14 mouse cellular contexts compared by ENCODE assay signal in the genomic region with DNA sequence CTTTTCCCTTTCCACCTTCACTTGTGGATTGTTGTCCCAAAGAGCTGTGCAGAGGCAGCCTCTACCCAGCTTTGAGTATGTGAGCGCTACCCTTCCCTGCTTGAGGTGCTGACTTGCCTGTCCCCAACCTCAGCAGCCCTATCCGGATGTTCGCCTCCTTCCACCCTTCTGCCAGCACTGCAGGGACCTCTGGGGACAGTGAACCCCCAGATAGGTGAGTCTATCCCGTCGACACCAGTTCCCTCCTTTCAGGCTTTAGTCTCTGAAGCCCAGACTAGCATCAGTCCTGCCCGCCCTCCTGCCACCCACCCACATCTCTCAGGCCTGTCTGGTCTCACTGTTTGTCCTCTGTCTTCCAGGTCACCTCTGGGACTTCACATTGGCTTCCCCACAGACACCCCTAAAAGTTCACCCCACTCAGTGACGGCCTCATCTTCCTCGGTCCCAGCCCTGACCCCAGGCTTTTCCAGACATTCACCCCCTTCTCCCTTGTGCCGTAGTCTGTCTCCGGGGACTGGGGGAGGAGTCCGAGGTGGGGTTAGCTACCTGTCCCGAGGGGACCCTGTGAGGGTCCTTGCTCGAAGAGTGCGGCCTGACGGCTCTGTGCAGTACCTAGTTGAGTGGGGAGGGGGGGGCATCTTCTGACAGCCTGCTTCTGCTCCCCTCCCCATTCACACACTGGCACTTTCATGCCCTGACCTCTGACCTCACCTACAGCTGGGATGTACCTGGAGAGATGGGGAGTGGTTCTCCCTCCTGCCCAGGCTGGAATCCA. TPM values are rescaled to one million over a fixed set of nuclear protein-coding genes. Genes with fewer than 3 reads are reported as not detected.
DNase-seq lines count a peak whose midpoint lies in the region; ATAC-seq and TF ChIP-seq lines count a peak whose summit lies in the region.
"Had no signal": no experiment of that assay in that cellular context is flagged by ENCODE, and none has a peak within 500 bp of the region (broad histone marks: within the 10 kb centered on the region; RNA-seq: fewer than 3 reads in every experiment).

No protein-coding gene starts in this region.

- H3K4me2 ChIP-seq in forebrain, embryonic 13.5 days = peak overlapping the region; percentile 3; the same call in 1 of the 2 replicates
- H3K4me2 ChIP-seq in forebrain, embryonic 16.5 days (ENCODE audit: low read length) = no peak overlapping the region
- H3K4me2 ChIP-seq in liver, embryonic 11.5 days = peak overlapping the region; percentile 98; the same call in 1 of the 2 replicates
- H3K4me2 ChIP-seq in intestine, postnatal 0 days (replicated peaks; ENCODE audit: low read depth) = peak overlapping the region; percentile 93; the same call in 1 of the 2 replicates

- TF ChIP-seq CTCF in E14TG2a.4 (conservative IDR thresholded peaks at IDR 0.05; ENCODE audit: low read length) = no peak
- no peak for TF ChIP-seq CTCF in intestine, postnatal 0 days (IDR thresholded peaks at IDR 0.05; ENCODE audit: low read depth)

- no peak overlapping the region for H3K4me3 ChIP-seq in forebrain, embryonic 13.5 days
- no peak overlapping the region for H3K4me3 ChIP-seq in forebrain, embryonic 16.5 days (replicated peaks; ENCODE audit: low read length)
- peak overlapping the region; percentile 76; the same call in 1 of the 2 replicates for H3K4me3 ChIP-seq in liver, embryonic 11.5 days (ENCODE audit: low read depth, low read length)
- 0 out of 2 replicates have a peak overlapping the region, but pooled peaks have one; percentile 91 for H3K4me3 ChIP-seq in E14TG2a.4 (replicated peaks; ENCODE audit: low read length)
- H3K4me3 ChIP-seq in intestine, postnatal 0 days (ENCODE audit: low read depth, low read length) = no peak overlapping the region

- no peaks in the 10 kb centered on the region for H3K9me3 ChIP-seq in forebrain, embryonic 13.5 days (replicated peaks)
- no peaks in the 10 kb centered on the region for H3K9me3 ChIP-seq in forebrain, embryonic 16.5 days (ENCODE audit: control insufficient read depth, low read length)
- H3K9me3 ChIP-seq in liver, embryonic 11.5 days (ENCODE audit: control insufficient read depth, low read length) = no peaks in the 10 kb centered on the region
- no peaks in the 10 kb centered on the region for H3K9me3 ChIP-seq in E14TG2a.4 (ENCODE audit: low read length)
- H3K9me3 ChIP-seq in intestine, postnatal 0 days (ENCODE audit: control insufficient read depth) = no peaks in the 10 kb centered on the region

- no peak overlapping the region for H3K27ac ChIP-seq in forebrain, embryonic 13.5 days
- H3K27ac ChIP-seq in forebrain, embryonic 16.5 days (ENCODE audit: low read length) = no peak overlapping the region
- H3K27ac ChIP-seq in liver, embryonic 11.5 days (ENCODE audit: low read depth, low read length) = no peak overlapping the region
- no peak overlapping the region for H3K27ac ChIP-seq in intestine, postnatal 0 days (ENCODE audit: low read depth, low read length)
- H3K27ac ChIP-seq: kidney, postnatal 0 days had no signal

- H3K4me1 ChIP-seq in forebrain, embryonic 13.5 days = peaks cover 57% of the 10 kb centered on the region
- H3K4me1 ChIP-seq in forebrain, embryonic 16.5 days (replicated peaks; ENCODE audit: control insufficient read depth, insufficient read depth, low read length) = peaks cover 43% of the 10 kb centered on the region
- peaks cover 35% of the 10 kb centered on the region for H3K4me1 ChIP-seq in liver, embryonic 11.5 days (replicated peaks; ENCODE audit: control insufficient read depth, insufficient read depth, low read length)
- peaks cover 81% of the 10 kb centered on the region for H3K4me1 ChIP-seq in E14TG2a.4 (replicated peaks; ENCODE audit: low read depth, low read length)
- H3K4me1 ChIP-seq in intestine, postnatal 0 days (replicated peaks; ENCODE audit: control insufficient read depth, insufficient read depth, low read length) = 0 out of 2 replicates have a peak, but pooled peaks cover 6% of the 10 kb centered on the region

- no peaks in the 10 kb centered on the region for H3K27me3 ChIP-seq in forebrain, embryonic 13.5 days
- H3K27me3 ChIP-seq in forebrain, embryonic 16.5 days (replicated peaks; ENCODE audit: control insufficient read depth, insufficient read depth, low read length) = no peaks in the 10 kb centered on the region
- H3K27me3 ChIP-seq in liver, embryonic 11.5 days (replicated peaks; ENCODE audit: control insufficient read depth, insufficient read depth, low read length) = no peaks in the 10 kb centered on the region
- H3K27me3 ChIP-seq in E14TG2a.4 (ENCODE audit: insufficient read depth, low read length) = peaks cover 5% of the 10 kb centered on the region
- H3K27me3 ChIP-seq in intestine, postnatal 0 days (replicated peaks; ENCODE audit: control insufficient read depth, insufficient read depth, low read length) = no peaks in the 10 kb centered on the region

- DNase-seq in liver, embryonic 11.5 days (ENCODE audit: low spot score) = no peak
- DNase-seq in liver = no peak
- DNase-seq in layer of hippocampus, adult 9-10 months (ENCODE audit: low spot score) = no peak
- DNase-seq in right cerebral cortex, postnatal 4 days = no peak
- DNase-seq: cerebellum, adult 8-10 months; gastrocnemius, postnatal 25 days; heart, postnatal 36 days; retina, postnatal 1 day had no signal

- 86% methylated on average over 15 of the region's 15 CpGs for WGBS in forebrain, embryonic 13.5 days
- 88% methylated on average over 15 of the region's 15 CpGs for WGBS in forebrain, embryonic 16.5 days
- 86% methylated on average over 15 of the region's 15 CpGs for WGBS in liver, embryonic 11.5 days
- 87% methylated on average over 15 of the region's 15 CpGs for WGBS in intestine, postnatal 0 days

- peaks cover 32% of the 10 kb centered on the region for H3K36me3 ChIP-seq in forebrain, embryonic 13.5 days (ENCODE audit: poor library complexity, severe bottlenecking)
- H3K36me3 ChIP-seq in forebrain, embryonic 16.5 days (ENCODE audit: control insufficient read depth, insufficient read depth) = 0 out of 2 replicates have a peak, but pooled peaks cover 2% of the 10 kb centered on the region
- H3K36me3 ChIP-seq in liver, embryonic 11.5 days (ENCODE audit: control insufficient read depth, insufficient read depth, low read length) = peaks cover 15% of the 10 kb centered on the region; the same call in 1 of the 2 replicates
- peaks cover 55% of the 10 kb centered on the region for H3K36me3 ChIP-seq in E14TG2a.4 (ENCODE audit: insufficient read depth, low read length)
- H3K36me3 ChIP-seq in intestine, postnatal 0 days (ENCODE audit: control insufficient read depth, insufficient read depth) = peaks cover 28% of the 10 kb centered on the region; the same call in 1 of the 2 replicates

- no peak overlapping the region for H3K9ac ChIP-seq in forebrain, embryonic 13.5 days
- no peak overlapping the region for H3K9ac ChIP-seq in forebrain, embryonic 16.5 days (replicated peaks; ENCODE audit: low read depth, low read length)
- H3K9ac ChIP-seq in liver, embryonic 11.5 days (ENCODE audit: low read depth, low read length) = no peak overlapping the region
- no peak overlapping the region for H3K9ac ChIP-seq in intestine, postnatal 0 days (ENCODE audit: low read depth, low read length)

- ATAC-seq in forebrain, embryonic 13.5 days = no peak
- no peak for ATAC-seq in forebrain, embryonic 16.5 days
- ATAC-seq in liver, embryonic 11.5 days (replicated peaks; ENCODE audit: low FRiP score) = no peak
- no peak for ATAC-seq in intestine, postnatal 0 days
- ATAC-seq: CD4-positive, CD25-positive, alpha-beta regulatory T cell, adult 4 months had no signal

RNA-seq across cellular contexts. Expression of gene Cuta, which starts 2.3 kb away (rescaled TPM):
- polyA plus RNA-seq in forebrain, embryonic 13.5 days (2015; fragmentation: Nextera tagmentation; extraction: Ambion mirVana) = 171 and 172 TPM in 2 replicates
- polyA plus RNA-seq in forebrain, embryonic 16.5 days (2015; fragmentation: Nextera tagmentation; extraction: Ambion mirVana) = 137 and 138 TPM in 2 replicates
- polyA plus RNA-seq in liver, embryonic 11.5 days (2014; fragmentation: Nextera tagmentation; extraction: Ambion mirVana) = 159 and 171 TPM in 2 replicates
- polyA plus RNA-seq in intestine, postnatal 0 days (2015; fragmentation: Nextera tagmentation; extraction: Ambion mirVana) = 287 and 304 TPM in 2 replicates

RNA-seq across cellular contexts. Expression of gene Syngap1, which starts 3.9 kb away (rescaled TPM):
- polyA plus RNA-seq in forebrain, embryonic 13.5 days (2015; fragmentation: Nextera tagmentation; extraction: Ambion mirVana) = 5.9 TPM in 2 replicates
- 5.4 and 5.8 TPM in 2 replicates for polyA plus RNA-seq in forebrain, embryonic 16.5 days (2015; fragmentation: Nextera tagmentation; extraction: Ambion mirVana)
- polyA plus RNA-seq in liver, embryonic 11.5 days (2014; fragmentation: Nextera tagmentation; extraction: Ambion mirVana) = 1.4 and 1.6 TPM in 2 replicates
- polyA plus RNA-seq in intestine, postnatal 0 days (2015; fragmentation: Nextera tagmentation; extraction: Ambion mirVana) = 0.35 and 0.39 TPM in 2 replicates
- polyA plus RNA-seq: CD4-positive, CD25-positive, alpha-beta regulatory T cell, adult 4 months had no signal

RNA-seq across cellular contexts. Expression of gene Phf1, which starts 4.3 kb away (rescaled TPM):
- polyA plus RNA-seq in forebrain, embryonic 13.5 days (2015; fragmentation: Nextera tagmentation; extraction: Ambion mirVana) = 8.8 and 9.5 TPM in 2 replicates
- polyA plus RNA-seq in forebrain, embryonic 16.5 days (2015; fragmentation: Nextera tagmentation; extraction: Ambion mirVana) = 16.2 and 19.7 TPM in 2 replicates
- polyA plus RNA-seq in liver, embryonic 11.5 days (2014; fragmentation: Nextera tagmentation; extraction: Ambion mirVana) = 3.2 and 3.4 TPM in 2 replicates
- polyA plus RNA-seq in intestine, postnatal 0 days (2015; fragmentation: Nextera tagmentation; extraction: Ambion mirVana) = 11.2 and 11.6 TPM in 2 replicates

RNA-seq across cellular contexts. Expression of gene Kifc5b, which starts 20.2 kb away (rescaled TPM):
- 8.9 and 9.2 TPM in 2 replicates for polyA plus RNA-seq in forebrain, embryonic 13.5 days (2015; fragmentation: Nextera tagmentation; extraction: Ambion mirVana)
- polyA plus RNA-seq in forebrain, embryonic 16.5 days (2015; fragmentation: Nextera tagmentation; extraction: Ambion mirVana) = 3.1 and 6.8 TPM in 2 replicates
- polyA plus RNA-seq in liver, embryonic 11.5 days (2014; fragmentation: Nextera tagmentation; extraction: Ambion mirVana) = 8.6 and 8.7 TPM in 2 replicates
- polyA plus RNA-seq in intestine, postnatal 0 days (2015; fragmentation: Nextera tagmentation; extraction: Ambion mirVana) = 0.94 and 1.4 TPM in 2 replicates

RNA-seq across cellular contexts. Expression of gene Zbtb9, which starts 35.9 kb away (rescaled TPM):
- 17.4 and 17.7 TPM in 2 replicates for polyA plus RNA-seq in forebrain, embryonic 13.5 days (2015; fragmentation: Nextera tagmentation; extraction: Ambion mirVana)
- 17.5 and 19.1 TPM in 2 replicates for polyA plus RNA-seq in forebrain, embryonic 16.5 days (2015; fragmentation: Nextera tagmentation; extraction: Ambion mirVana)
- polyA plus RNA-seq in liver, embryonic 11.5 days (2014; fragmentation: Nextera tagmentation; extraction: Ambion mirVana) = 9.7 and 9.9 TPM in 2 replicates
- 6.5 and 6.7 TPM in 2 replicates for polyA plus RNA-seq in intestine, postnatal 0 days (2015; fragmentation: Nextera tagmentation; extraction: Ambion mirVana)

Comparison
In these comparisons a context has a peak if more than half of its experiments do, and no peak if none do; other contexts are left out.
1. H3K4me3 ChIP-seq: peak in liver, embryonic 11.5 days (single experiment) and E14TG2a.4 (single experiment); none in forebrain, embryonic 13.5 days (single experiment), forebrain, embryonic 16.5 days (single experiment) and intestine, postnatal 0 days (single experiment).